Mouse (Mus musculus): Measurements from ENCODE around the gene Galnt17. TPM values are rescaled to one million over a fixed set of nuclear protein-coding genes. Genes with fewer than 3 reads are reported as not detected.

Gene Galnt17
- polyA plus RNA-seq, 1 experiment from 2014 or later, result 3.6 TPM

- Histone ChIP-seq H3K4me3 (ENCODE audit: low read depth, low read length) (no peak overlapping the region), H3K27me3 (replicated peaks; ENCODE audit: control insufficient read depth, insufficient read depth, low read length) (no peaks in the 10 kb centered on the region), H3K27ac (ENCODE audit: low read depth, low read length) (no peak overlapping the region), H3K4me2 (ENCODE audit: low read length) (no peak overlapping the region), H3K4me1 (ENCODE audit: control insufficient read depth, insufficient read depth, low read length) (no peaks in the 10 kb centered on the region), H3K36me3 (ENCODE audit: control insufficient read depth, insufficient read depth, low read length) (no peaks in the 10 kb centered on the region), H3K9me3 (replicated peaks; ENCODE audit: control insufficient read depth, low read length) (no peaks in the 10 kb centered on the region), H3K9ac (ENCODE audit: low read length) (no peak overlapping the region)
- 93% methylated on average over 11 of the region's 11 CpGs for WGBS
- ATAC-seq, result no peak
- DNase-seq (ENCODE audit: low spot score), result no peak
Observed at GRCm38 (mm10) chr5:131264145-131264544, 44.2 kb downstream of the Galnt17 start.

DNA sequence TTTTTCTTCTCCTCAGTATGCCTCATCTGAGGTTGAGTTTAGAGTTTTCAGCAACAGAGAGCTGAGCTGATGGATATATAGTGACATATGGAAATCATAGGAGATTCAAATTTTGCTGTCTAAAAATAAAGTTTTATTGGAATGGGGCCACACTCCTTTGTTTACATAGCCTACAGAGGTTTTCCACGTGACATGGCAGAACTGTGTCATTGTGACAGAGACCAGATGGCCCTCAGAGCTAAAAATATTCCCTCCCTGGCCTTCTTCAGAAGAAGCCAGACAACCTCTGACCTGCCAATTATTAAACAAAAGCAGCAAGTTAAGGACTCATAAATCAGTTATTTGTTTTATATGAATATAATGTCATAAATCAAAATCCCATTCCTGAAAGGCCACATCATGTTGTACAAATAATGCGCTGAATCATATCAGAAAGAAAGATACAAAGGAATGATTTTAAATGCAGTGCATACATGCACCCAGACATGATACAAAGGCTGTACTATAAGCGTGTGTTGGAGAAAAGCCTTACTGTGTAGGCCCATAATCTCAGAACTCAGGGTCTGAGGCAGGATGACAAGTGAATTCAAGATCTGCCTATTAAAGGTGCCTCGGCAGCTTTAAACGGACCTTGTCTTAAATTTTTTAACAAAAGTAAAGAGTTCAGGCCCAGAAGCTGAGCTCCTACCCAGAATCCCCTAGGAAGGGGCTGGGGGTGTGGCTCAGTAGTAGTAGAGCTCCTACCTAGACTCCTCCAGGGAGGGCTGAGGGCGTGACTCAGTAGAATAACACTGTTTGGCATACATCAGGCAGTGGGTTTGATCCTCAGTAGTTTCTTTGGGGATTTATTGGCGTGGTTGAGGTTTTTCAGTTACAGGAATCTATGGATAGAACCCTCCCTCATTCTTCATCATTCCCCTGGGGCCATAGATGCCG lies 57.3 kb downstream of the Galnt17 start:
- no peaks in the 10 kb centered on the region for H3K36me3 ChIP-seq (ENCODE audit: control insufficient read depth, insufficient read depth, low read length)
- H3K9ac ChIP-seq (ENCODE audit: low read length), result no peak overlapping the region
- H3K27me3 ChIP-seq (replicated peaks; ENCODE audit: control insufficient read depth, insufficient read depth, low read length), result no peaks in the 10 kb centered on the region
- no peak for DNase-seq (ENCODE audit: low spot score)
- H3K4me1 ChIP-seq (ENCODE audit: control insufficient read depth, insufficient read depth, low read length), result no peaks in the 10 kb centered on the region
- H3K4me3 ChIP-seq (ENCODE audit: low read depth, low read length), result no peak overlapping the region
- no peaks in the 10 kb centered on the region for H3K9me3 ChIP-seq (replicated peaks; ENCODE audit: control insufficient read depth, low read length)
- WGBS, result 83% methylated on average over 8 of the region's 8 CpGs
- H3K4me2 ChIP-seq (ENCODE audit: low read length), result no peak overlapping the region
- no peak for ATAC-seq
- no peak overlapping the region for H3K27ac ChIP-seq (ENCODE audit: low read depth, low read length)

GRCm38 (mm10) chr5:131248416-131248815 lies 59.9 kb downstream of the Galnt17 start:
- H3K4me2 ChIP-seq (ENCODE audit: low read length), result no peak overlapping the region
- DNase-seq (ENCODE audit: low spot score) (no peak), ATAC-seq (no peak)
- H3K36me3 ChIP-seq (ENCODE audit: control insufficient read depth, insufficient read depth, low read length), result no peaks in the 10 kb centered on the region
- no peaks in the 10 kb centered on the region for H3K4me1 ChIP-seq (ENCODE audit: control insufficient read depth, insufficient read depth, low read length)
- no peak overlapping the region for H3K27ac ChIP-seq (ENCODE audit: low read depth, low read length)
- no peak overlapping the region for H3K9ac ChIP-seq (ENCODE audit: low read length)
- H3K9me3 ChIP-seq (replicated peaks; ENCODE audit: control insufficient read depth, low read length), result no peaks in the 10 kb centered on the region
- H3K27me3 ChIP-seq (replicated peaks; ENCODE audit: control insufficient read depth, insufficient read depth, low read length), result no peaks in the 10 kb centered on the region
- 92% methylated on average over 3 of the region's 3 CpGs for WGBS
- no peak overlapping the region for H3K4me3 ChIP-seq (ENCODE audit: low read depth, low read length)

- Histone ChIP-seq H3K36me3 (ENCODE audit: control insufficient read depth, insufficient read depth, low read length) (no peaks in the 10 kb centered on the region), H3K27ac (ENCODE audit: low read depth, low read length) (no peak overlapping the region), H3K9me3 (replicated peaks; ENCODE audit: control insufficient read depth, low read length) (no peaks in the 10 kb centered on the region), H3K4me1 (ENCODE audit: control insufficient read depth, insufficient read depth, low read length) (no peaks in the 10 kb centered on the region), H3K4me2 (ENCODE audit: low read length) (no peak overlapping the region), H3K9ac (ENCODE audit: low read length) (no peak overlapping the region), H3K4me3 (ENCODE audit: low read depth, low read length) (no peak overlapping the region), H3K27me3 (replicated peaks; ENCODE audit: control insufficient read depth, insufficient read depth, low read length) (no peaks in the 10 kb centered on the region)
- ATAC-seq (no peak), DNase-seq (ENCODE audit: low spot score) (no peak)
- WGBS, result 99% methylated on average over 6 of the region's 6 CpGs
Observed at GRCm38 (mm10) chr5:131246591-131246990, 61.7 kb downstream of the Galnt17 start.

DNA sequence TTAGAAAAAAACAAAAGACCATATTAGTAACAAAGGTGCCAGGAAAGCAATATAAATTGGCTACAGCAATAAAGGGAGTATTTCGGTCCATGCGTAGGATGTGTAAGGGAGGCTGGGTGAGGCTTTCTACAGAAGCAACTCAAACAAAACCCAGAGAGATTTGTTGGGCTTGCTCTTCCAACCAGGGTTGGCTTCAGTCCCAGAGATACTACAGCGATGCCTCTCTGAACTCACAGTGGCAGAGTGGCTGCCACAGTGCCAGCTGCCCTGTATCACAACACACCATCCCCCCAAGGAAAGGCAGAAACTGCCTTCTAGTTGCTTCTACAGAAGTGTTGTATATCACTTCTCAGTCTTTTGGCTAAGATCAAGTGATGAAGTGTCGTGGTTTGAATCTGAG lies 66.6 kb downstream of the Galnt17 start:
- H3K4me3 ChIP-seq (ENCODE audit: low read depth, low read length), result no peak overlapping the region
- H3K4me2 ChIP-seq (ENCODE audit: low read length), result no peak overlapping the region
- no peaks in the 10 kb centered on the region for H3K27me3 ChIP-seq (replicated peaks; ENCODE audit: control insufficient read depth, insufficient read depth, low read length)
- H3K9me3 ChIP-seq (replicated peaks; ENCODE audit: control insufficient read depth, low read length), result no peaks in the 10 kb centered on the region
- H3K36me3 ChIP-seq (ENCODE audit: control insufficient read depth, insufficient read depth, low read length), result no peaks in the 10 kb centered on the region
- 63% methylated on average over 4 of the region's 4 CpGs for WGBS
- ATAC-seq (no peak), DNase-seq (ENCODE audit: low spot score) (peak; percentile 67)
- no peak overlapping the region for H3K9ac ChIP-seq (ENCODE audit: low read length)
- no peaks in the 10 kb centered on the region for H3K4me1 ChIP-seq (ENCODE audit: control insufficient read depth, insufficient read depth, low read length)
- H3K27ac ChIP-seq (ENCODE audit: low read depth, low read length), result no peak overlapping the region

DNA sequence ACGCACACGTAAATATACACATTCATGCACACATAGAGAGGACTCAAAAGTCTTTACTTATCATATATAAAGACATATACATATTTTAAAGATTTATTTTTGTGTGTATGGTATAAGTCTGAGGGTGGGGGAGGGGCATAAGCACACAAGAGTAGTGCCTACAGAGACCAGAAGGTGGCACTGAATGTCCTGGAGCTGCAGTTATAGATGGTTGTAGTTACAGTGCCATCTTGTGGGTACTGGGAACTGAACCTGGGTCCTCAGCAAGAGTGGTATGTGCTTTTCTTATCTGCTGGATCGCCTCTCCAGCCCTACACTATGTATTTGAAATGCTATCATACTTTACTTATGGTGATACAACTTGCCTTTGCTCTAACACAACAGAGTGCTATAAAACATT lies 68.5 kb downstream of the Galnt17 start:
- H3K9me3 ChIP-seq (replicated peaks; ENCODE audit: control insufficient read depth, low read length), result no peaks in the 10 kb centered on the region
- ATAC-seq (no peak), DNase-seq (ENCODE audit: low spot score) (no peak)
- no peaks in the 10 kb centered on the region for H3K27me3 ChIP-seq (replicated peaks; ENCODE audit: control insufficient read depth, insufficient read depth, low read length)
- H3K27ac ChIP-seq (ENCODE audit: low read depth, low read length), result no peak overlapping the region
- H3K36me3 ChIP-seq (ENCODE audit: control insufficient read depth, insufficient read depth, low read length), result no peaks in the 10 kb centered on the region
- H3K4me1 ChIP-seq (ENCODE audit: control insufficient read depth, insufficient read depth, low read length), result no peaks in the 10 kb centered on the region
- H3K4me2 ChIP-seq (ENCODE audit: low read length), result no peak overlapping the region
- H3K4me3 ChIP-seq (ENCODE audit: low read depth, low read length), result no peak overlapping the region
- H3K9ac ChIP-seq (ENCODE audit: low read length), result no peak overlapping the region
- 90% methylated on average over 3 of the region's 3 CpGs for WGBS

DNA sequence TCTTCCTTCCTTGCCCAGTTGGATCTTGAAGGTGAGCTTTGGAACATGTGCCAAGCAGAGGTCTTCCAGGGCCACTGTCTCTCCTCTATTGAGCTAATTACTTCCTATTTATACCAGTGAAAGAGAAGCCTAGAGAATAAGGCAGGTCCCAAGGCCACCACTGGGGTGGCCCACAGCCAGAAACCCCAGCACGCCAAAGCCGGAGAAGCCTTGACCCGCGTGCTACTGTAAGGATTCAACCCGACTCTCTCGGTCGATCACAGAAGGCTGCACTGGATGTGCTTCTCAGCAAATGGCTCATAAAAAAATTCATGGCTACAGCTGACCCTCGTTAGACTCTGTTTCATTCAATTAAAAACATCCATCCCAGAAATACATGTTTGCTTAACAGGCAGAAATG lies 71.4 kb downstream of the Galnt17 start:
- H3K9me3 ChIP-seq (replicated peaks; ENCODE audit: control insufficient read depth, low read length), result no peaks in the 10 kb centered on the region
- H3K4me3 ChIP-seq (ENCODE audit: low read depth, low read length), result no peak overlapping the region
- H3K27ac ChIP-seq (ENCODE audit: low read depth, low read length), result no peak overlapping the region
- no peak overlapping the region for H3K9ac ChIP-seq (ENCODE audit: low read length)
- no peaks in the 10 kb centered on the region for H3K4me1 ChIP-seq (ENCODE audit: control insufficient read depth, insufficient read depth, low read length)
- ATAC-seq, result no peak
- no peaks in the 10 kb centered on the region for H3K27me3 ChIP-seq (replicated peaks; ENCODE audit: control insufficient read depth, insufficient read depth, low read length)
- H3K36me3 ChIP-seq (ENCODE audit: control insufficient read depth, insufficient read depth, low read length), result no peaks in the 10 kb centered on the region
- WGBS, result 79% methylated on average over 8 of the region's 8 CpGs
- DNase-seq (ENCODE audit: low spot score), result no peak
- no peak overlapping the region for H3K4me2 ChIP-seq (ENCODE audit: low read length)

- Histone ChIP-seq H3K9ac (ENCODE audit: low read length) (no peak overlapping the region), H3K9me3 (replicated peaks; ENCODE audit: control insufficient read depth, low read length) (no peaks in the 10 kb centered on the region), H3K36me3 (ENCODE audit: control insufficient read depth, insufficient read depth, low read length) (no peaks in the 10 kb centered on the region), H3K27ac (ENCODE audit: low read depth, low read length) (no peak overlapping the region), H3K4me2 (ENCODE audit: low read length) (no peak overlapping the region), H3K4me3 (ENCODE audit: low read depth, low read length) (no peak overlapping the region), H3K27me3 (replicated peaks; ENCODE audit: control insufficient read depth, insufficient read depth, low read length) (no peaks in the 10 kb centered on the region), H3K4me1 (ENCODE audit: control insufficient read depth, insufficient read depth, low read length) (no peaks in the 10 kb centered on the region)
- 90% methylated on average over 8 of the region's 8 CpGs for WGBS
- DNase-seq (ENCODE audit: low spot score) (no peak), ATAC-seq (no peak)
Observed at GRCm38 (mm10) chr5:131233828-131234227, 74.5 kb downstream of the Galnt17 start.

- DNase-seq (ENCODE audit: low spot score), result no peak
- WGBS, result 82% methylated on average over 11 of the region's 11 CpGs
- Histone ChIP-seq H3K9me3 (replicated peaks; ENCODE audit: control insufficient read depth, low read length) (no peaks in the 10 kb centered on the region), H3K36me3 (ENCODE audit: control insufficient read depth, insufficient read depth, low read length) (no peaks in the 10 kb centered on the region), H3K27me3 (replicated peaks; ENCODE audit: control insufficient read depth, insufficient read depth, low read length) (no peaks in the 10 kb centered on the region), H3K4me3 (ENCODE audit: low read depth, low read length) (no peak overlapping the region), H3K9ac (ENCODE audit: low read length) (no peak overlapping the region), H3K4me1 (ENCODE audit: control insufficient read depth, insufficient read depth, low read length) (no peaks in the 10 kb centered on the region), H3K27ac (ENCODE audit: low read depth, low read length) (no peak overlapping the region), H3K4me2 (ENCODE audit: low read length) (no peak overlapping the region)
- no peak for ATAC-seq
Observed at GRCm38 (mm10) chr5:131231060-131231459, 77.2 kb downstream of the Galnt17 start.
